Mouse (Mus musculus): Measurements from ENCODE around the gene Olfr691.
A peak's percentile ranks its signal among the peaks of the same experiment; 100 is the strongest.
"Not testable (repeated sequence)": the region's sequence is repeated elsewhere in the genome, so short reads cannot be mapped to it uniquely, and the experiment has no call there.

The Olfr691 gene

DNA sequence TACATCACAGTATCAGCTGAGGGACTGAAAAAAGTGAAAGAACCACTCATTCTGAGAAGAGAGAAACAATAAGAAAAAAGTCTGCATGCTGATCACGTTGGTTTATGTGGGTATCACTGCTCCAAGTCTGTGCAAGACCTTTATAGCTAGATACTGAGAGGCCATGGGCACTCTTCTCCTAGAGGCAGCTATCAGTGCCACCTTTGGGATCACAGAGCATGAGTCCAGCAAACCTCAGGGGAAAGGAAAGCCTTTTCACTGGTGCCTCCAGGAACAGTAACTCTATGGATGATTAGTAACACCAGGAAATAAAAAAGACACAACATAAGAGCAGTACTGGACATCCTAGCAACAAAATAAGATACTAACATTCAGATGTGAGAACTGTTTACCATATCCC, at the start of gene Olfr691:
TSS of gene Olfr691 (minus strand) at position 101 of the 400 bp plus-strand sequence.
- no peak for DNase-seq (ENCODE audit: inconsistent ontology term)

DNA sequence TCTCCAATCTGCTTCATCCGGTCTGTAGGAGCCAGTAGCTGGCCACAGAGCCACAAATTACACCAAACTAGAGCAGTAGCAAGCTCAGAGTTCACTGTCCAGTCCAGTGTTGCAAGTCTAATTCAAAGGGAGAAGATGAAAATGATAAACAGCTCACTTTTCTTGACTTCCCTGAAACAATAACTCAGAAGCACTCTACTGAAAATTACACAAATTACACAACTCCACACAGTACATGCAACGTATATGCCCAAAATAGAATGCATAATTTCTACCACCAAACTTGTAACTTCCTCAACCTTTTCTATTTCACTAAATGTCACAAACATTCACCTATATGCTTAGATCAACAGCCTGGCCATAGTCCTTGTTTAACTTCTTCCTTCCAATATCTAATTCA, 48.2 kb upstream of the Olfr691 start:
- DNase-seq (ENCODE audit: inconsistent ontology term): no peak

DNA sequence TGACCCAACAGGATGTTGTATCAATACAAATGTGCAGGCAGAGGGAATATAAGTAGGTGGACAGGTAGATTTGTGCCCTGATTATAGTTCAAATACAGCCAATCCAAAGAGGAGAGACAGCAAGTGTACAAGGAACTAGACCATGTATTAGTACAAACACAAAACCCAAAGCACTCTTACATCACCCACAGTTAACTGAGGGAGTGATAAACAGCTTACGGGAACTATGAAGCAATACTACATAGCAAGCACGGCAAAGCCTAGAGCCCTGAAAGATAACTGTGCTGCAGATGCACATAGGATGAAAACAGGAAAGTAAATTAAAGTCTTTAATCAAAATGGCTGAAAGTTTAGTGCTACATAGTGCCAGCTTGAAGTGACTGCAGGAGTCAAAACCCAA, 45.6 kb upstream of the Olfr691 start:
- no peak for DNase-seq (ENCODE audit: inconsistent ontology term)

DNA sequence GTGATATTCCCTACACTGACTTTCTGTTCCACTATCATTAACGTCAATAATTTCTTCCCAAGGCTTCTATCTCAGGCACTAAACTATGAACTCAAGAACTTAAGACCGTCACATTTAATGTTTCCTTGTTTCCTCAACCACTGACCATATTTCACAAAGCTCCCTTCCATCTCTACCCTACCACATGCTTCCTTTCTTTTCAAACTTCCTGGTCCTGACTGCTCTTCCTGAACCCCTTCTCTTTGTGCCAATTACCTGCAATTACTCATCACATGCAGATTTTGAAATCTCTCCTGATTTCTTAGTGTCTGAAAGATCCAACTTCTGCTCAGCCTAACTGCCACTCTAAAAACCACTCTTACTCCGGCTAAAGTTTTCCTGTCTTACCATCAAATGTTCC, 38.3 kb upstream of the Olfr691 start:
- no peak for DNase-seq (ENCODE audit: inconsistent ontology term)

DNA sequence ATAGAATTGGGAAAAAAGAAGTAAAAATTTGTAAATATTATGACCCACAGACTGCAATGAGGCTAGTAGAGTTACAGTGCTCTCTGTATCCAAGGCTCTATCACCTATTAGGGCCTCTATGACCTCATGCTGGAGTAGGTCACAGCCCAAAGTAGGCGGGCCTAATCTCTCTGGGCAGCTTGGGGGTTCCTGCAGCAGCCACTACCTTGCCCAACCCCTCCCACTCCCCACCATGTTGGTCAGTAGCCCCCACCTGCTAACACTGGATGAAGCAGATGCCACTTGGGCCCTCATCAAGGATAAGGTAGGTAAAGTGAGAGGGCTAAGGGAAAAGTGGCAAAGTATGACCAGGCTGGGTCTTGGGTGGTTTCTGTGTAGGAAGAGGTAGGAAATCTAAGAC, 32.8 kb upstream of the Olfr691 start, which contains the start of gene Gm5901:
TSS of gene Gm5901 (plus strand) at position 173 of the 400 bp plus-strand sequence.
- DNase-seq (ENCODE audit: inconsistent ontology term): no peak

DNA sequence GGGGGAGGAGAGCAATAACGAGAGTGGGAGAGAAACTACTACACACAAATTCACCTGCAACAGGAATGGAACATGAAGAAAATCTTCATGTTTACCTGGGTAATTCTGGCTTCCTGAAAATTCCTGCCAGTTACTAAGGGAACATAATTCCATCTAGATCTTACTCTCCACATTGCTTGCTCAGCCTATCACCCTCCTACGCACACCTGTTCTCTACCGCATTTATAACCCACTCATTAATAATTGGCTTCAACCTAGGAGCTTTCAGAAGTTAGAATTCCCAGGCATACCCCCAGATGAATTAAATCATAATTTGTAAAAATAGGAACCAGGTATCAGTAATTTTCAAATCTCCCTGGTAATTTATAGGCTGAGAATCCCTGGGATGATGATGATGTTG, 31.9 kb upstream of the Olfr691 start:
- DNase-seq (ENCODE audit: inconsistent ontology term): no peak

DNA sequence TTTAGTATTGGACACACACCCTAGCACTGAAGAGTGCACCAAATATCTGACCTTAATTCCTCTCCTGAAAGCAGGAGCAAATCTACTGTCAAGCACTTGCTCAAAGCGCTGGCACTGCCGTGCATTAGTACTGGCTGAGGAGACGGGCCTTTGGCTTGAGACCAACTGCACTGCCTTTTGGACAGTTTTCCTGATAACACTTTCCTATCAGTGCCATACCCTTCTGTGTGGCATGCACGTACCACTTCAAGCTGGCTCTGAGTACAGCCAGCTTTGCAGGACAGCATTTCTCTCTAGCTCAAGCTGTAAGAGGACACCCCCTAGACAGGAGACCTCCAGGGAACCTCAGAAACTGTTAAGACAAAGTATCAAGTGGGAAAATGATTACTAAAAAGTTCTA, 31.4 kb upstream of the Olfr691 start:
- DNase-seq (ENCODE audit: inconsistent ontology term): no peak

DNA sequence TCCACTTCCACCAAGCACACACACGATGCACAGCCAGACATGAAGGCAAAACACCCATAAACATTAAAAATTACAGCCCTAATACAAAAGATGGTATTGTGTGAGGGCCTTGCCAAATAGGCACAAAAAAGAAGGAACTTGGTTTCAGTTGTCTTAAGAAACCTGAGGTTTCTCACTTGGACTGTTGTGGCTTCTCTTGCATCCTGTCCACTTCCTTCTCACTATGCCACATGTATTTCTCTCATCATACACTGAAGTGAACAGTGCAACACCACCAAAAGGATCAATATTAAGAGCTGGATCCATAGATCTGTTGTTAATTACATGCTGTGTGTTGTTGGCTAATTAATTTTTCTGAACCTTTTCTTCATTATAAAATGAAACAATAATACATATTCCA, 30.8 kb upstream of the Olfr691 start:
- no peak for DNase-seq (ENCODE audit: inconsistent ontology term)

DNA sequence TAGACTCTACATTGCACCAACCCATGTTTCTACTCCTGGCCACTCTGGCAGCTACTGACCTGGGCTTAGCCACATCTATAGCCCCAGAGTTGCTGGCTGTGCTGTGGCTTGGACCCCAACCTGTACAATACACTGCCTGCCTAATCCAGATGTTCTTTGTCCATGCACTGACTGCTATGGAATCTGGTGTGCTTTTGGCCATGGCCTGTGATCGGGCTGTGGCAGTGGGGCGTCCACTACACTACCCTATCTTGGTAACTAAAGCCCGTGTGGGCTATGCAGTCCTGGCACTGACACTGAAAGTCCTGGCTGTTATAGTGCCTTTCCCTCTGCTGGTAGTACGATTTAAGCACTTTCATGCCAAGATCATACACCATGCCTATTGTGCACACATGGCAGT, 26.5 kb upstream of the Olfr691 start:
- DNase-seq (ENCODE audit: inconsistent ontology term): no peak

DNA sequence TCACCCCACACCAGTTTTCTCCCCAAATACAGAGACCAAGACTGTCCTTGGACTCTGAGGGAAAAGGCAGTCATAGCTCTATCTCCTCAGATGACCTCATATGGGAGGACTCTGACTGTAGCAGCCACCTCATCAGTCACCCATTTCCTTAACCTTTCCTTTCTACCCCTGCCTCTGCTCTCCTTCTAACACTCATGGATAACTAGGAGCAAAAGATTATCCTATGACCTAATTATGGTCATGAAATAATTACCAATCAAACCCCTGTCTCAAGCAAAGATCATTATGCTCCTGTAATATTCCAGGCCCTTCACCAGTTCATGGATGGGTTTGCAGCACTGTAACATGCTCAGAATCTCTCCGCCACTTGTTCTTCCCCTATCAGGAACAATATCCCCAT, 25.9 kb upstream of the Olfr691 start, which contains the start of gene Olfr692:
TSS of gene Olfr692 (plus strand) at position 301 of the 400 bp plus-strand sequence.
- DNase-seq (ENCODE audit: inconsistent ontology term): no peak

DNA sequence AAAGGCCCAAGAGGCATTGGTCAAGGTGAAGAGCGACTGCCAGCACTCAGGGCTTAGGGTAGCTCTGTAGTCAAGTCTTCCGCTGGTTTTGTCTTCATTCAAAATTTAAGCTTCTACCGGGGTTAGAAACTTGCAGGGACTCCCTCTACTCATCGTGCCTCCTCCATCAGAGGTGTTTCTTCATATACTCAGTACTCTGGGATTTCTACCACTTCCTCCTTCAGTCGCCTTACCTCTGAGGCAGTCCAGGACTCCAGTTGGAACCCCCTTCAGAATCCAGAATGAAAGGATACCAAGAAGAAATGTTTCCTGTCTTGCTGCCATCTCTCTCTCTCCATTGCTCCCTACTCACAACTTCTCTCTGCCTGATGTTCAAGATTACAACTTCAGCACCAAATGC, 25.2 kb upstream of the Olfr691 start:
- no peak for DNase-seq (ENCODE audit: inconsistent ontology term)

DNA sequence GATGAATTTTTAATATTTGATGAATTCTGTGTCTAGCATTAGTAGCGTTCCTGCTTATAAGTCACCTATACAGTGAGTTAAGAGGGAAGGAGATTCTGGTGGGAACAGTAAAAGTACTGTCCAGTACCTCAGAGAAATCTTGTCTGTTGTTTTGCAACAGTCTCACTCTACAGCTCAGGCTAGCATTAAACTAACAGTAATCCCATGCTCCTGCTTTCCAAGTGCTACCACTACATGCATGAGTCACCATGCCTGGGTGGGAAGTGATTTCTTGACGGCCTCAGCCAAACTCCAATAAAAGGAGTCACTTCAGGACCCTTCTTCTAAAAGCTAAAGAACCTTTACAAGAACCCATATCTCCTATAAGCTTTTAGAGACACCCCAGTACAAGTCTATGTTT, 19.6 kb upstream of the Olfr691 start:
- DNase-seq (ENCODE audit: inconsistent ontology term): no peak

DNA sequence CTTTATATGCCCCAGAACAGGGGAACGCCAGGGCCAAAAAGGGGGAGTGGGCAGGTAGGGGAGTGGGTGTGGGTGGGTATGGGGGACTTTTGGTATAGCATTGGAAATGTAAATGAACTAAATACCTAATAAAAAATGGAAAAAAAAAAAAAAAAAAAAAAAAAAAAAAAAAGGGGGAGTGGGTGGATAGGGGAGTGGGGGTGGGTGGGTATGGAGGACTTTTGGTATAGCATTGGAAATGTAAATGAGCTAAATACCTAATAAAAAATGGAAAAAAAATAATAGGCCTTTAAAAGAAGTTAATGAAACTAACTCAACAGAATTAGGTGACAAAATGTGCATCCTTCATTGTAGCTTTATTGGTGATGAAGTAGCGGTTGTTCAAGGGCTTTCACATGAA, 14.4 kb upstream of the Olfr691 start:
- DNase-seq (ENCODE audit: inconsistent ontology term): not testable (repeated sequence)

DNA sequence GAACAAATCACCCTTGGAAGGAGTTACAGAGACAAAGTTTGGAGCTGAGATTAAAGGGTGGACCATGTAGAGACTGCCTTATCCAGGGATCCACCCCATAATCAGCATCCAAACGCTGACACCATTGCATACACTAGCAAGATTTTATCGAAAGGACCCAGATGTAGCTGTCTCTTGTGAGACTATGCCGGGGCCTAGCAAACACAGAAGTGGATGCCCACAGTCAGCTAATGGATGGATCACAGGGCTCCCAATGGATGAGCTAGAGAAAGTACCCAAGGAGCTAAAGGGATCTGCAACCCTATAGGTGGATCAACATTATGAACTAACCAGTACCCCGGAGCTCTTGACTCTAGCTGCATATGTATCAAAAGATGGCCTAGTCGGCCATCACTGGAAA, 14.0 kb upstream of the Olfr691 start:
- not testable (repeated sequence) for DNase-seq (ENCODE audit: inconsistent ontology term)

DNA sequence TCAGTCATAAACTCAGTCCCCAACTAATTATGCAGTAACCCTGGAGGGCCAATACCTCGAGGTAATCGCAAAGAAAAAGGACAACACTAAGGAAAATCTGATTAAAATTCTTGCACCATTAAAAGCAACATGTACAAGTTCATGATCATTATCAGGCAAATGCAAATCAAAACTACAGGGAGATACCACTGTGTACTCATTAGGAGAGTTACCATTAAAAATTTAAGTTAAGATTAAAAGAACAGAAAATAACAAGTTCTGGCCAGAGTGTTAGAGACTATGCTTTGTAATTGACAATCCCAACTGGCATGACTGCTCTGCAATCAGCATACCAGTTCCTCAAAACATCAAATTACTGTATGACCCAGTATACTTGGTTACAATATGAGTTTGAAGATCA, 682 bp upstream of the Olfr691 start:
- no peak for DNase-seq (ENCODE audit: inconsistent ontology term)

DNA sequence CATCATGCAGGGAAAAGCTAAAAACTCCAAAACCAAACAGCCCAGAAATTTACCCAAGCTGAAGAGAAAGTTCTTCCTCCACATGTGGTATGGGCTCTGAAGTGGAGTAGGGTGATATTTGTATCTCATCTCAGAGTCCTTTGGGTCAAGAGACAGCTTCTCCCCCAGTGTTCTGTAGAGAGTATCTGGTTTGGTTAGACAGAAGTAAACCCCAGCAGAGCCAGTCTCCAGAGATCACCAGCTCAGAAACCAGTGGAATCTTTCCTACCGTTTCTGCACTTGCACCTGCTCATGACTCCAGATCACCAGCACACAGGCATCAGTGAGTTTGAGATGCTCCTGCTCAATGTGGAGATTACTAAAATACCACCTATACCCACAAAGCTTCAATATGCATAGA, 8.1 kb downstream of the Olfr691 start, which contains the start of gene Olfr690:
TSS of gene Olfr690 (minus strand) at position 101 of the 400 bp plus-strand sequence.
- DNase-seq (ENCODE audit: inconsistent ontology term): no peak

DNA sequence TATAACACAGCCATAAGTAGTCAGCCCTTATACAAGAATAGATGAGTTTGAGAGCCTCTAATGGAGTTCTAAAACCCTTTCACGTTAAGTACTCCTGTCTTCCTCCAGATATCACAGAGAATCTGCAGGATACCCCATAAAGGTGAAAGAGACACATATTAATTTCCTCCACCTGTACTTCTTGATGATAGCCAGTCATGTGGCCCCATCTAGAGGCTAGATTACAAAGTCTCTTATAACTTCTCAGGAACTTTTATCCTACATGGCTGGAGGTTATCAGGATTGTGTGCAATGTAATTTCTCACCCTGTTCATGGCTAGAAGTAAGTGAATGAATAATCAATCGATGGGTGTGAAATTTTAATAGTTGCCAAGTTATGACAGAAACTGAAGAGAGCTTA, 16.8 kb downstream of the Olfr691 start:
- no peak for DNase-seq (ENCODE audit: inconsistent ontology term)

DNA sequence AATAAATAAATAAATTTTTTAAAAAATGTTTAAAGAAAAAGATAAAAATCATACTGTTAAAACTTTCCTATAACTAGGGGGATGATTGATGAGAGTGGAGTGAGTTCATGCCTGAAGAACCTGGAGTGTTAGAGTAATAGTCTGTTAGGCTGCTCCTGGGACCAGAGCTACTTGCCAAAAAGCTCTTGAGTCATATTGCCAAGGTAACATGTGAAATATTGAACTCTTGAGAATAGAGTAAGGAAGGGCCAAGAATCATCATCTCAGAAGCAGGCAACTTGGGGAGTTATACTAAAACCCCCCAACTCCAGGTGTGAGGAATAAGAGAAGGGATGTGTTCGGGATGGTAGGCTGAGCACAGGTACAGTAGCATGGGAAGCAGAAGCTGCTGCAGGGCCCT, 31.2 kb downstream of the Olfr691 start, which contains the start of gene Olfr689:
TSS of gene Olfr689 (plus strand) at position 301 of the 400 bp plus-strand sequence.
- no peak for DNase-seq (ENCODE audit: inconsistent ontology term)

DNA sequence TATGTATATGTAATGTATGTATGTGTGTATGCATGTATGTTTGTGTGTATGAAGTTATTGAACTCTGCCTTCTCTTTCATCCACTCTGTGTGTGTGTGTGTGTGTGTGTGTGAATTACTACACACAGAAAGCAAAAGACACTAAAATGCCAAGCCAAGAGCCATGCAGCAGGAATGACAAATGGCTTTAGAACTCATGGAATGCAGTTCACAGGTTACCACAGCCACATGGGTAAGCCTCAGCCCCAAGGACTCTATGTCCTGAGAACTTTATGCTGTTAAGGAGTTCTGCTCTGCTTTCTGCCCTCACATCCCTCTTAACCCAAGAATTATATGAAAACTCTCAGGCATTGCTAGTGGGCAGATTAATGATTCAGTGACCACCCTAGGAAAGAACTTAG, 52.0 kb downstream of the Olfr691 start:
- peak; percentile 24 for DNase-seq (ENCODE audit: inconsistent ontology term)

DNA sequence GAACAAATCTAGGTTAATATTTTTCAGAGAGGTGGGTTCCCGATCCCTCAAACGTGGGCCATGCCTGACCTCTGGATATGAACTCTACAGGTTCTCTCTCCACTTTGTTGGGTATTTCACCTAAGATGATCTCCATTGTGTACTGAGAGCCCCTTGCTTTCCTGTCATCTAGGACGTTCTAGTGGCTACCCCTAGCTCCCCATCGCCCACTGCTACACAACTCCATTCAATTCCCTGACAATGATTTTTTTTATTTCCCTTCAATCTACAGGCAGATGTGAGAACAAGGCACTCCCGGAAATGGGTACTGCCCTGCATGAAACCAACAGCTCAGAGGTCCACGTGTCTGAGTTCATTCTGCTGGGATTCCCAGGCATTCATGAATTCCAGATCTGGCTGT, 54.3 kb downstream of the Olfr691 start, which contains the start of gene Olfr688:
TSS of gene Olfr688 (plus strand) at position 301 of the 400 bp plus-strand sequence.
- no peak for DNase-seq (ENCODE audit: inconsistent ontology term)

Measured in Muller cell, postnatal 12 days (primary cell).